In genomic region chr12:22156467-22157037, GRCm38 (mm10) we compare ENCODE assay signal across 8 mouse cellular contexts.
A peak's percentile ranks its signal among the peaks of the same experiment; 100 is the strongest.
DNase-seq lines count a peak whose midpoint lies in the region; ATAC-seq and TF ChIP-seq lines count a peak whose summit lies in the region.
"Not testable (repeated sequence)": the region's sequence is repeated elsewhere in the genome, so short reads cannot be mapped to it uniquely, and the experiment has no call there.

No protein-coding gene starts in this region.

- H3K9ac ChIP-seq in liver, embryonic 13.5 days; stomach, postnatal 0 days (ENCODE audit: low read length): not testable (repeated sequence)

- not testable (repeated sequence) for H3K4me1 ChIP-seq in hindbrain, embryonic 10.5 days (replicated peaks); liver, embryonic 13.5 days (replicated peaks); stomach, postnatal 0 days (replicated peaks; ENCODE audit: control insufficient read depth, insufficient read depth)

- TF ChIP-seq EP300 in stomach, postnatal 0 days (optimal IDR thresholded peaks at IDR 0.05), result not testable (repeated sequence)

- not testable (repeated sequence) for H3K27me3 ChIP-seq in hindbrain, embryonic 10.5 days (ENCODE audit: insufficient read depth, poor library complexity, severe bottlenecking); liver, embryonic 13.5 days; stomach, postnatal 0 days (ENCODE audit: control insufficient read depth, insufficient read depth, low read length)

- not testable (repeated sequence) for H3K27ac ChIP-seq in hindbrain, embryonic 10.5 days; liver, embryonic 13.5 days; stomach, postnatal 0 days (replicated peaks)

- DNase-seq in NIH3T3 (ENCODE audit: low read depth), result peak; percentile 62
- DNase-seq in cerebellum, postnatal 4 days (ENCODE audit: low spot score in 2 of 2), result peak; percentile 1 to 20
- DNase-seq in gastrocnemius, postnatal 10 days, result peak; percentile 17
- peak; percentile 16 for DNase-seq in hindbrain, embryonic 10.5 days (ENCODE audit: low spot score)
- DNase-seq in kidney, postnatal 25 days, result peak; percentile 1 to 31
- peak; percentile 31 for DNase-seq in liver, embryonic 13.5 days
- DNase-seq in neural tube, embryonic 10.5 days (ENCODE audit: extremely low spot score, low spot score), result peak; percentile 28
- DNase-seq in stomach, postnatal 0 days (ENCODE audit: low spot score), result peak; percentile 9

- H3K4me2 ChIP-seq in liver, embryonic 13.5 days, result peak overlapping the region; percentile 39
- H3K4me2 ChIP-seq in stomach, postnatal 0 days (replicated peaks; ENCODE audit: low read depth), result not testable (repeated sequence)

- not testable (repeated sequence) for TF ChIP-seq CTCF in stomach, postnatal 0 days (IDR thresholded peaks at IDR 0.05; ENCODE audit: low read depth)

- 4% methylated on average over 31 of the region's 47 CpGs for WGBS in hindbrain, embryonic 10.5 days
- WGBS in liver, embryonic 13.5 days (ENCODE audit: insufficient replicate concordance), result 3% methylated on average over 21 of the region's 47 CpGs
- 3% methylated on average over 21 of the region's 47 CpGs for WGBS in stomach, postnatal 0 days

- H3K4me3 ChIP-seq in hindbrain, embryonic 10.5 days, result peak overlapping the region; percentile 43
- H3K4me3 ChIP-seq in liver, embryonic 13.5 days (replicated peaks); stomach, postnatal 0 days (ENCODE audit: low read depth, low read length): not testable (repeated sequence)

- not testable (repeated sequence) for ATAC-seq in liver, embryonic 13.5 days (ENCODE audit: low read depth); stomach, postnatal 0 days (ENCODE audit: low FRiP score, low TSS enrichment)

- not testable (repeated sequence) for H3K9me3 ChIP-seq in hindbrain, embryonic 10.5 days; liver, embryonic 13.5 days (replicated peaks); stomach, postnatal 0 days (ENCODE audit: control insufficient read depth, low read length)

- H3K36me3 ChIP-seq in hindbrain, embryonic 10.5 days; liver, embryonic 13.5 days; stomach, postnatal 0 days (ENCODE audit: control insufficient read depth, insufficient read depth, low read length): not testable (repeated sequence)

Comparison
In these comparisons a context has a peak if more than half of its experiments do, and no peak if none do; other contexts are left out.
1. DNase-seq: peak in every context shown above with its lines; median percentile 62 in NIH3T3; 31 in liver, embryonic 13.5 days; 28 in neural tube, embryonic 10.5 days; 17 in gastrocnemius, postnatal 10 days; 16 in hindbrain, embryonic 10.5 days; 16 in kidney, postnatal 25 days; 10 in cerebellum, postnatal 4 days; 9 in stomach, postnatal 0 days.